Mouse (Mus musculus) midbrain, embryonic 15.5 days (tissue): Measurements from ENCODE around the gene Rnf2. TPM values are rescaled to one million over a fixed set of nuclear protein-coding genes. Genes with fewer than 3 reads are reported as not detected.
A peak's percentile ranks its signal among the peaks of the same experiment; 100 is the strongest.
"Not testable (repeated sequence)": the region's sequence is repeated elsewhere in the genome, so short reads cannot be mapped to it uniquely, and the experiment has no call there.

Experiments used
- ATAC-seq: fragments of 200-750 bp; cut with Nextera tagmentation; replicated peaks from 2 replicates; pipeline ENCODE4 v1.8.0; 2017; ENCODE audit warnings: moderate TSS enrichment
- H3K27ac ChIP-seq: fragments of 300-500 bp; sonication (generic); 2 replicates; pipeline ENCODE4 v1.5.1; 2015; ENCODE audit warnings: mild to moderate bottlenecking, inconsistent platforms
- H3K27me3 ChIP-seq: fragments of 300-500 bp; sonication (generic); replicated peaks from 2 replicates; pipeline ENCODE4 v1.6.1; 2015; ENCODE audit warnings: inconsistent platforms
- H3K36me3 ChIP-seq: fragments of 300-500 bp; sonication (generic); replicated peaks from 2 replicates; pipeline ENCODE4 v1.6.1; 2015; ENCODE audit warnings: inconsistent platforms
- H3K4me1 ChIP-seq: fragments of 300-500 bp; sonication (generic); 2 replicates; pipeline ENCODE4 v1.6.1; 2015; ENCODE audit warnings: inconsistent platforms
- H3K4me2 ChIP-seq: fragments of 300-500 bp; sonication (generic); 2 replicates; pipeline ENCODE4 v1.6.1; 2015; ENCODE audit warnings: inconsistent platforms, mild to moderate bottlenecking, moderate library complexity
- H3K4me3 ChIP-seq: fragments of 300-500 bp; sonication (generic); 2 replicates; pipeline ENCODE4 v1.5.1; 2015; ENCODE audit warnings: mild to moderate bottlenecking, inconsistent platforms
- H3K9ac ChIP-seq: fragments of 300-500 bp; sonication (generic); 2 replicates; pipeline ENCODE4 v1.6.1; 2015; ENCODE audit warnings: mild to moderate bottlenecking, inconsistent platforms
- H3K9me3 ChIP-seq: fragments of 300-500 bp; sonication (generic); 2 replicates; pipeline ENCODE4 v1.6.1; 2016; ENCODE audit warnings: inconsistent platforms
- WGBS: fragments of 180-500 bp; shearing (Covaris S2); methylation state at CpG from one replicate; pipeline ENCODE4 v1.1.7; 2015; ENCODE audit warnings: mixed read lengths; 5-methylcytosine and 5-hydroxymethylcytosine counted together
- polyA plus RNA-seq: library from polyadenylated mRNA; unstranded; fragments of >200 nt; fragmentation: Nextera tagmentation; extraction: Ambion mirVana; gene quantifications from 2 replicates; pipeline ENCODE4 v1.2.1, GENCODE M21; 2015

Gene Rnf2
- polyA plus RNA-seq, 1 experiment from 2014 or later: 113 TPM

GRCm38 (mm10) chr1:151499815-151500501, 797 bp downstream of the Rnf2 start:
- Histone ChIP-seq H3K4me3 (peak overlapping the region; percentile 86), H3K27ac (peak overlapping the region; percentile 87), H3K36me3 (no peaks in the 10 kb centered on the region), H3K9me3 (no peaks in the 10 kb centered on the region), H3K4me1 (peaks cover 22% of the 10 kb centered on the region), H3K4me2 (peak overlapping the region; percentile 55), H3K27me3 (no peaks in the 10 kb centered on the region), H3K9ac (peak overlapping the region; percentile 73)
- ATAC-seq: peak; percentile 72
- under 1% methylated on average over 59 of the region's 59 CpGs for WGBS

- Histone ChIP-seq H3K27me3 (no peaks in the 10 kb centered on the region), H3K9ac (no peak overlapping the region), H3K36me3 (no peaks in the 10 kb centered on the region), H3K4me3 (no peak overlapping the region), H3K9me3 (no peaks in the 10 kb centered on the region), H3K4me1 (peaks cover 25% of the 10 kb centered on the region), H3K27ac (no peak overlapping the region), H3K4me2 (peak overlapping the region; percentile 55; the same call in 1 of the 2 replicates)
- no peak for ATAC-seq
- 85% methylated on average over 3 of the region's 3 CpGs for WGBS
Observed at GRCm38 (mm10) chr1:151498381-151498780, 2.4 kb downstream of the Rnf2 start.

GRCm38 (mm10) chr1:151497942-151498341, 2.8 kb downstream of the Rnf2 start:
- ATAC-seq: no peak
- Histone ChIP-seq H3K9me3 (no peaks in the 10 kb centered on the region), H3K36me3 (no peaks in the 10 kb centered on the region), H3K4me2 (no peak overlapping the region), H3K4me3 (no peak overlapping the region), H3K27me3 (no peaks in the 10 kb centered on the region), H3K4me1 (peaks cover 25% of the 10 kb centered on the region), H3K27ac (no peak overlapping the region), H3K9ac (no peak overlapping the region)
- WGBS: 67% methylated on average over 2 of the region's 2 CpGs

- H3K36me3 ChIP-seq: no peaks in the 10 kb centered on the region
- H3K27me3 ChIP-seq: no peaks in the 10 kb centered on the region
- peaks cover 25% of the 10 kb centered on the region for H3K4me1 ChIP-seq
- no peak overlapping the region for H3K27ac ChIP-seq
- H3K9me3 ChIP-seq: no peaks in the 10 kb centered on the region
- no peak overlapping the region for H3K9ac ChIP-seq
- no peak for ATAC-seq
- no peak overlapping the region for H3K4me3 ChIP-seq
- WGBS: 85% methylated on average over 8 of the region's 8 CpGs
- no peak overlapping the region for H3K4me2 ChIP-seq
Observed at GRCm38 (mm10) chr1:151497028-151497427, 3.7 kb downstream of the Rnf2 start.

- Histone ChIP-seq H3K9ac (no peak overlapping the region), H3K27ac (no peak overlapping the region), H3K27me3 (no peaks in the 10 kb centered on the region), H3K36me3 (no peaks in the 10 kb centered on the region), H3K4me1 (peaks cover 25% of the 10 kb centered on the region), H3K9me3 (no peaks in the 10 kb centered on the region), H3K4me2 (no peak overlapping the region), H3K4me3 (no peak overlapping the region)
- WGBS: 86% methylated on average over 2 of the region's 2 CpGs
- no peak for ATAC-seq
Observed at GRCm38 (mm10) chr1:151495635-151496285, 5.0 kb downstream of the Rnf2 start.

GRCm38 (mm10) chr1:151494711-151495110, 6.0 kb downstream of the Rnf2 start:
- Histone ChIP-seq H3K9ac (no peak overlapping the region), H3K9me3 (no peaks in the 10 kb centered on the region), H3K4me1 (peaks cover 28% of the 10 kb centered on the region), H3K4me3 (no peak overlapping the region), H3K4me2 (no peak overlapping the region), H3K36me3 (no peaks in the 10 kb centered on the region), H3K27ac (no peak overlapping the region), H3K27me3 (no peaks in the 10 kb centered on the region)
- no peak for ATAC-seq
- 75% methylated on average over 6 of the region's 6 CpGs for WGBS

- Histone ChIP-seq H3K36me3 (no peaks in the 10 kb centered on the region), H3K27ac (no peak overlapping the region), H3K4me2 (no peak overlapping the region), H3K4me1 (peaks cover 24% of the 10 kb centered on the region), H3K27me3 (no peaks in the 10 kb centered on the region), H3K4me3 (no peak overlapping the region), H3K9ac (no peak overlapping the region), H3K9me3 (no peaks in the 10 kb centered on the region)
- ATAC-seq: no peak
Observed at GRCm38 (mm10) chr1:151493826-151494225, 6.9 kb downstream of the Rnf2 start.

- H3K9me3 ChIP-seq: no peaks in the 10 kb centered on the region
- no peak for ATAC-seq
- no peak overlapping the region for H3K4me3 ChIP-seq
- WGBS: 36% methylated on average over 1 of the region's 1 CpGs
- H3K27ac ChIP-seq: no peak overlapping the region
- no peak overlapping the region for H3K9ac ChIP-seq
- no peaks in the 10 kb centered on the region for H3K27me3 ChIP-seq
- peaks cover 12% of the 10 kb centered on the region; the same call in 1 of the 2 replicates for H3K4me1 ChIP-seq
- H3K36me3 ChIP-seq: no peaks in the 10 kb centered on the region
- H3K4me2 ChIP-seq: no peak overlapping the region
Observed at GRCm38 (mm10) chr1:151492419-151492818, 8.3 kb downstream of the Rnf2 start.

- Histone ChIP-seq H3K27ac (no peak overlapping the region), H3K4me3 (no peak overlapping the region), H3K36me3 (no peaks in the 10 kb centered on the region), H3K27me3 (no peaks in the 10 kb centered on the region), H3K9me3 (no peaks in the 10 kb centered on the region), H3K4me2 (no peak overlapping the region), H3K4me1 (peaks cover 5% of the 10 kb centered on the region; the same call in 1 of the 2 replicates), H3K9ac (no peak overlapping the region)
- ATAC-seq: no peak
- whole genome bisulfite sequencing: 80% methylated on average over 6 of the region's 6 CpGs
Observed at GRCm38 (mm10) chr1:151489806-151490205, 10.9 kb downstream of the Rnf2 start.

GRCm38 (mm10) chr1:151484754-151485153, 16.0 kb downstream of the Rnf2 start:
- ATAC-seq: no peak
- H3K9ac ChIP-seq: no peak overlapping the region
- H3K36me3 ChIP-seq: no peaks in the 10 kb centered on the region
- no peaks in the 10 kb centered on the region for H3K9me3 ChIP-seq
- WGBS: 70% methylated on average over 5 of the region's 5 CpGs
- no peaks in the 10 kb centered on the region for H3K27me3 ChIP-seq
- no peak overlapping the region for H3K4me3 ChIP-seq
- 0 out of 2 replicates have a peak, but pooled peaks cover 1% of the 10 kb centered on the region for H3K4me1 ChIP-seq
- H3K27ac ChIP-seq: no peak overlapping the region
- H3K4me2 ChIP-seq: no peak overlapping the region

- Histone ChIP-seq H3K4me2 (no peak overlapping the region), H3K27ac (no peak overlapping the region), H3K4me3 (no peak overlapping the region), H3K9me3 (no peaks in the 10 kb centered on the region), H3K27me3 (no peaks in the 10 kb centered on the region), H3K9ac (no peak overlapping the region), H3K36me3 (no peaks in the 10 kb centered on the region), H3K4me1 (no peaks in the 10 kb centered on the region)
- ATAC-seq: 0 out of 2 replicates have a peak, but pooled peaks have one; percentile 27
- WGBS: 87% methylated on average over 1 of the region's 1 CpGs
Observed at GRCm38 (mm10) chr1:151483568-151483967, 17.2 kb downstream of the Rnf2 start.

GRCm38 (mm10) chr1:151482497-151482896, 18.3 kb downstream of the Rnf2 start:
- H3K4me2 ChIP-seq: no peak overlapping the region
- no peak overlapping the region for H3K9ac ChIP-seq
- 98% methylated on average over 1 of the region's 1 CpGs for whole genome bisulfite sequencing
- H3K27ac ChIP-seq: no peak overlapping the region
- H3K4me3 ChIP-seq: no peak overlapping the region
- no peaks in the 10 kb centered on the region for H3K9me3 ChIP-seq
- ATAC-seq: no peak
- no peaks in the 10 kb centered on the region for H3K4me1 ChIP-seq
- H3K36me3 ChIP-seq: no peaks in the 10 kb centered on the region
- H3K27me3 ChIP-seq: no peaks in the 10 kb centered on the region

- H3K36me3 ChIP-seq: peaks cover 57% of the 10 kb centered on the region
- H3K9me3 ChIP-seq, H3K27ac ChIP-seq, ATAC-seq, H3K27me3 ChIP-seq, H3K4me1 ChIP-seq, H3K4me2 ChIP-seq, H3K9ac ChIP-seq, H3K4me3 ChIP-seq: not testable (repeated sequence)
- 89% methylated on average over 8 of the region's 8 CpGs for WGBS
Observed at GRCm38 (mm10) chr1:151472386-151472785, 28.4 kb downstream of the Rnf2 start.
